Mouse (Mus musculus): Measurements from ENCODE around the gene Tnrc6a.

GRCm38 (mm10) chr7:123147787-123148186 is 24.1 kb downstream of the Tnrc6a start:
- TF ChIP-seq PAX5 (IDR thresholded peaks at IDR 0.05; ENCODE audit: low read length) (no peak), POLR2A (IDR thresholded peaks at IDR 0.05; ENCODE audit: low read depth, low read length) (no peak), NRF1 (IDR thresholded peaks at IDR 0.05; ENCODE audit: low read depth, low read length) (no peak), POLR2AphosphoS2 (IDR thresholded peaks at IDR 0.05; ENCODE audit: low read depth, low read length) (no peak), CTCF (conservative IDR thresholded peaks at IDR 0.05 in 1 of 2, IDR thresholded peaks at IDR 0.05 in 1 of 2; ENCODE audit: low read depth in 2 of 2, low read length in 2 of 2) (no peak), HCFC1 (IDR thresholded peaks at IDR 0.05; ENCODE audit: low read depth, low read length) (no peak), ZC3H11A (IDR thresholded peaks at IDR 0.05; ENCODE audit: low read depth, low read length) (no peak), IRF4 (IDR thresholded peaks at IDR 0.05; ENCODE audit: low read depth, low read length) (no peak), ZNF384 (IDR thresholded peaks at IDR 0.05; ENCODE audit: low read depth, low read length) (no peak), NELFE (IDR thresholded peaks at IDR 0.05; ENCODE audit: low read depth, low read length) (no peak), MAZ (IDR thresholded peaks at IDR 0.05; ENCODE audit: low read depth, low read length) (no peak), JUND (conservative IDR thresholded peaks at IDR 0.05; ENCODE audit: low read depth, low read length) (no peak), MXI1 (IDR thresholded peaks at IDR 0.05; ENCODE audit: low read depth, low read length) (no peak), MAFK (IDR thresholded peaks at IDR 0.05; ENCODE audit: insufficient replicate concordance, low read length) (no peak)
